Mouse (Mus musculus) embryonic facial prominence, embryonic 12.5 days (tissue): ENCODE measurements around the gene Ormdl1. TPM values are rescaled to one million over a fixed set of nuclear protein-coding genes. Genes with fewer than 3 reads are reported as not detected.
"Not testable (repeated sequence)": the region's sequence is repeated elsewhere in the genome, so short reads cannot be mapped to it uniquely, and the experiment has no call there.

Experiments
- ATAC-seq: fragments of 200-750 bp; cut with Nextera tagmentation; 2 replicates; pipeline ENCODE4 v1.8.0; 2017; ENCODE audit not compliant: insufficient number of reproducible peaks, insufficient read depth, low FRiP score, low TSS enrichment
- H3K27ac ChIP-seq: fragments of 300-500 bp; sonication (generic); 2 replicates; pipeline ENCODE4 v1.5.1; 2016; ENCODE audit warnings: mild to moderate bottlenecking
- H3K27me3 ChIP-seq: fragments of 300-500 bp; sonication (generic); 2 replicates; pipeline ENCODE4 v1.6.1; 2016; ENCODE audit warnings: mild to moderate bottlenecking, moderate library complexity
- H3K36me3 ChIP-seq: fragments of 300-500 bp; sonication (generic); 2 replicates; pipeline ENCODE4 v1.6.1; 2016; ENCODE audit warnings: mild to moderate bottlenecking
- H3K4me1 ChIP-seq: fragments of 300-500 bp; sonication (generic); 2 replicates; pipeline ENCODE4 v1.6.1; 2016
- H3K4me2 ChIP-seq: fragments of 300-500 bp; sonication (generic); replicated peaks from 2 replicates; pipeline ENCODE4 v1.6.1; 2016; ENCODE audit warnings: mild to moderate bottlenecking, moderate library complexity
- H3K4me3 ChIP-seq: fragments of 300-500 bp; sonication (generic); 2 replicates; pipeline ENCODE4 v1.5.1; 2016; ENCODE audit warnings: mild to moderate bottlenecking
- H3K9ac ChIP-seq: fragments of 300-500 bp; sonication (generic); 2 replicates; pipeline ENCODE4 v1.6.1; 2016; ENCODE audit warnings: mild to moderate bottlenecking, moderate library complexity
- H3K9me3 ChIP-seq: fragments of 300-500 bp; sonication (generic); 2 replicates; pipeline ENCODE4 v1.6.1; 2016; ENCODE audit warnings: mild to moderate bottlenecking, moderate library complexity
- WGBS: fragments of 180-500 bp; shearing (Covaris S2); methylation state at CpG from one replicate; pipeline ENCODE4 v1.1.7; 2016; 5-methylcytosine and 5-hydroxymethylcytosine counted together
- polyA plus RNA-seq: library from polyadenylated mRNA; unstranded; fragments of >200 nt; fragmentation: Nextera tagmentation; extraction: Ambion mirVana; gene quantifications from 2 replicates; pipeline ENCODE4 v1.2.1, GENCODE M21; 2016

Ormdl1 gene
- polyA plus RNA-seq, 1 experiment from 2014 or later: 46.2 TPM

DNA sequence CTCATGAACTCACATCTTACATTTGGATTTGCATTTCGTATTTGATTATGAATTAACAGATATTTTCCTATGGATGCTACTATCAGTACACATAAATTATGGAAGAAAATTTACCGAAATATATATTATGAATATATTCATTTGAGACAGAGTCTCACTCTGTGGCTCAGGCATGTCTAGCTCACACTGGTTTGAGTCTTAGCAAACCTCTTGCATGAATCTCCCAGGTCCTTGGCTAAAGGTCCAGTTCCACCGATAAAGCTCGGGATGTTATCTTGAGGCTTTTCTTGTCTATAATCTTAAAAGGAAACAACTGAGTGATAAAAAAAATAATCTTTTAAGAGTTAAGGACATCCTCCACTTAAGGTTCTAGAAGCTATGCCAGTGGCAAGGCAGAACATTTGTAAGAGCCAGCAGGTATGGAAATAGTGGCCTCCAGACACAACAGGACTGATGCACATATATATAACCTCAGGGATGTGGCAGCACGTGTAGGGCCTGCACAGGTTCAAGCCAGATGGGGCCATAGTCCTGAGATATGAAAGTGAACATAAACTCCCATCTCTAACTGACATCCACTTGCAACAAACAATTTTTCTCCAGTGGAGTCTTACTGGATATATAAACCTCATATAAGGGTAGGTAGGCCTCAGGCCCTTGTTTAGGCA is 28.1 kb downstream of the Ormdl1 start:
- peaks cover 12% of the 10 kb centered on the region for H3K36me3 ChIP-seq
- no peak overlapping the region for H3K4me3 ChIP-seq
- H3K4me2 ChIP-seq: no peak overlapping the region
- WGBS: 97% methylated on average over 5 of the region's 5 CpGs
- H3K9me3 ChIP-seq: no peaks in the 10 kb centered on the region
- H3K9ac ChIP-seq: no peak overlapping the region
- H3K27ac ChIP-seq: no peak overlapping the region
- H3K27me3 ChIP-seq: no peaks in the 10 kb centered on the region
- no peaks in the 10 kb centered on the region for H3K4me1 ChIP-seq
- no peak for ATAC-seq

GRCm38 (mm10) chr1:53333527-53333926 is 36.6 kb downstream of the Ormdl1 start:
- H3K9ac ChIP-seq, H3K36me3 ChIP-seq, H3K4me3 ChIP-seq, H3K9me3 ChIP-seq, H3K4me2 ChIP-seq, H3K27me3 ChIP-seq, H3K27ac ChIP-seq, ATAC-seq, H3K4me1 ChIP-seq: not testable (repeated sequence)
- 83% methylated on average over 5 of the region's 5 CpGs for WGBS

GRCm38 (mm10) chr1:53335465-53335864 is 38.6 kb downstream of the Ormdl1 start:
- H3K27ac ChIP-seq: no peak overlapping the region
- ATAC-seq: no peak
- no peaks in the 10 kb centered on the region for H3K9me3 ChIP-seq
- H3K4me2 ChIP-seq: no peak overlapping the region
- no peaks in the 10 kb centered on the region for H3K27me3 ChIP-seq
- no peak overlapping the region for H3K4me3 ChIP-seq
- no peaks in the 10 kb centered on the region for H3K4me1 ChIP-seq
- no peak overlapping the region for H3K9ac ChIP-seq
- peaks cover 3% of the 10 kb centered on the region for H3K36me3 ChIP-seq

GRCm38 (mm10) chr1:53337403-53337802 is 40.5 kb downstream of the Ormdl1 start:
- not testable (repeated sequence) for H3K4me2 ChIP-seq, ATAC-seq, H3K9ac ChIP-seq, H3K27ac ChIP-seq, H3K4me3 ChIP-seq, H3K9me3 ChIP-seq, H3K4me1 ChIP-seq, H3K27me3 ChIP-seq
- peaks cover 19% of the 10 kb centered on the region for H3K36me3 ChIP-seq
- 71% methylated on average over 2 of the region's 2 CpGs for WGBS

DNA sequence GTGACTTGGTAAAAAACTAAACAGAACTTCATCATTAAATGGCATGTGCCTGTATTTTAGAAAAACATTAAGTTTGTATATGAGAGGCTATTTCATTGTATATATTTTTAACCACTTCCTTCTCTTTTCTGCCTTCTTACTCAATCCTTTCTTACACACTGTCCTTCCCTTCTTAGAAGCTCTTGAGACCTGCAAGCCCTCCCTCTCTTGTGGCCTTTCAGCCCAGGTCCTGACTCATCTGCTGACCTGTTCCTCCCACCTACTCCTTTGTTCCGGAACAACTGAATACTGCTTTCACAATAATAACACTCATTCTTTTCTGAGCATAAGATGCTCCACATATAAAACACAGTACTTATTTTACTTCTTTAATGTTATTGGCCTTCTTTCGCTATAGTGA is 44.2 kb downstream of the Ormdl1 start:
- Histone ChIP-seq H3K27me3 (no peaks in the 10 kb centered on the region), H3K4me3 (no peak overlapping the region), H3K4me2 (no peak overlapping the region), H3K27ac (no peak overlapping the region), H3K4me1 (no peaks in the 10 kb centered on the region), H3K9me3 (peaks cover 4% of the 10 kb centered on the region; the same call in 1 of the 2 replicates), H3K9ac (no peak overlapping the region), H3K36me3 (peaks cover 47% of the 10 kb centered on the region)
- ATAC-seq: no peak
- WGBS: 98% methylated on average over 2 of the region's 2 CpGs

GRCm38 (mm10) chr1:53352327-53353261 is 55.7 kb downstream of the Ormdl1 start, which contains the start of the genes Asdurf, Gm28551 and Asnsd1:
Gene Asdurf, minus strand, starts transcription at chr1:53352619.
Gene Gm28551, minus strand, starts transcription at chr1:53352667.
Gene Asnsd1, minus strand, starts transcription at chr1:53352752.
- Histone ChIP-seq H3K4me3 (peak within 1 kb of the TSS; percentile 83), H3K9me3 (no peaks in the 10 kb centered on the region), H3K9ac (peak within 1 kb of the TSS; percentile 88), H3K4me2 (peak within 1 kb of the TSS; percentile 43), H3K36me3 (peaks cover 15% of the 10 kb centered on the region), H3K4me1 (peaks cover 8% of the 10 kb centered on the region; the same call in 1 of the 2 replicates), H3K27ac (peak within 1 kb of the TSS; percentile 84), H3K27me3 (no peaks in the 10 kb centered on the region)
- 0% methylated on average over 43 of the region's 44 CpGs for WGBS
- peak; percentile 99 for ATAC-seq

DNA sequence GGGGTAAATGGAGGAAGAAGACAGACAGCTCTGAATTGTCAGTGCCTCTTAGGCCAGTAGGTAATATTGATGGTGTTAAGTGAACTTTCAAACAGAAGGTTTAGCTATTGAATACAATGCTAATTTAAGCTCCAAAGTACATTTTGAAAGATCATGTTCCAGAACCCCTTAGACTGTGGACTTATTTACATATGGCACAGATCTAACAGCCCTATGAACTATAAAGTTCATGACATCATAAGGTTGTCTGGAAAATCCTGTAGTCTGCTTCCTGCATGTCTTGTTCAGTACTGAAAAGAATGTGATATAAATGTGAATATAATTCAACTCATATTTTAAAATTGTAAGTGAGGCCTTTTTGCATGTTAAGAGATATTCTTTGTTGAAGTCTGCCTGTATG is 62.1 kb downstream of the Ormdl1 start:
- Histone ChIP-seq H3K27me3 (no peaks in the 10 kb centered on the region), H3K4me1 (no peaks in the 10 kb centered on the region), H3K27ac (no peak overlapping the region), H3K9me3 (no peaks in the 10 kb centered on the region), H3K9ac (no peak overlapping the region), H3K4me3 (no peak overlapping the region), H3K36me3 (no peaks in the 10 kb centered on the region), H3K4me2 (no peak overlapping the region)
- no peak for ATAC-seq

Other genes starting within 250 kb of the Ormdl1 start
- 3.8 and 3.9 TPM in 2 replicates for gene Mstn, start 235.5 kb upstream of the Ormdl1 start, polyA plus RNA-seq
- not detected in 2 replicates for gene 1700019A02Rik, start 109.5 kb upstream of the Ormdl1 start, polyA plus RNA-seq
- 24.2 and 25.3 TPM in 2 replicates for gene Pms1, start 77 bp upstream of the Ormdl1 start, polyA plus RNA-seq
- gene Gm28778, start within 50 bp of the Ormdl1 start, polyA plus RNA-seq: not detected in 2 replicates
- 20.8 and 23.0 TPM in 2 replicates for gene Osgepl1, start 16.5 kb downstream of the Ormdl1 start, polyA plus RNA-seq
- gene Asdurf, start 55.5 kb downstream of the Ormdl1 start, polyA plus RNA-seq: not detected in 2 replicates
- gene Gm28551, start 55.6 kb downstream of the Ormdl1 start, polyA plus RNA-seq: 0.63 and 1.2 TPM in 2 replicates
- 83.5 and 91.9 TPM in 2 replicates for gene Asnsd1, start 55.7 kb downstream of the Ormdl1 start, polyA plus RNA-seq